Mouse (Mus musculus) effector memory CD4-positive, alpha-beta T cell, adult 7 months (primary cell): ENCODE results near the gene Olfr715b. TPM values are rescaled to one million over a fixed set of nuclear protein-coding genes. Genes with fewer than 3 reads are reported as not detected.

Experiments
- polyA plus RNA-seq: library from polyadenylated mRNA; unstranded; fragments of 100-300 nt; shearing (Covaris generic); gene quantifications from one replicate; pipeline ENCODE4 v1.2.1, GENCODE M21; 2017

Gene Olfr715b
- polyA plus RNA-seq = not detected

GRCm38 (mm10) chr7:107110269-107110668 lies at the start of gene Olfr715b:
TSS of gene Olfr715b (minus strand) at chr7:107110369.

DNA sequence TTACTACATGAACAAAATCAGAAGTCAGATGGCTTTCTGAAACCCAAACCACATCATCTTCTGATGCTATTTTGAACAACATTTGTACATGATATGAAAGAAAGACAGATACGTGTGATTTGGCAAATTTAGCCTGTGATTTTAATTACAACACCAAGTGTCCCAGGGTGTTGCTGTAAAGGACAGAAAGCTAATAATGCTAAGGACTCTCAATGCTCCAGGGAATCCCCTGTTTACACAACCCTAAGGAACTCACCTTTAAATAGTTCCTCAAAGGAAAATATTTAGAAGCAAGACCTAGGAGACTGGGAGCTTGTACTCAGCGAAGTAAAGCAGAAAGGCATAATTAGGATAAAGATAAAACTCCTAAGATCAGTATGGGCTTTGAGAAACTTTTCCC lies 27.9 kb upstream of the Olfr715b start, which contains the start of gene Olfr716:
Olfr716 (plus strand) TSS at position 301 of the 400 bp plus-strand sequence.

DNA sequence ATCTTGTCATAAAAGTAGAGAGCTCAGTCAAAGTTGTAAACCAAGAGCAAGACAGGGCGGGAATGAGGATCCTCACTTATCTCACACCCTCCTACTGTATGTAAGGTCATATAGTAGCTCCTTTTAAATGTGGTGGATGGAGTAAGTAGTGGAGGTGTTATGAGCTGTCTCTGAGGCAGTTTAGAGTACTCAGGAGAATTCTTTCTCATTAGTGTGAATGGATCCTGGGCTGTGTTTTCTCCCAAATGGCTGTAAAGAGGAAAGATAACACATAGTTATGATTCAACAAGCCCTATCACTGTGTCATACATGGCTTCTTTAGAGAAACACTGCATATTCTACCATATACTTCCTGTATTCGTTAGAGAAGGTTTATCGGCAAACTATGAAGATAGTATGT lies 20.8 kb upstream of the Olfr715b start, which contains the start of gene Olfr715:
Olfr715 (minus strand) TSS at position 101 of the 400 bp plus-strand sequence.

GRCm38 (mm10) chr7:107092920-107093319 lies 17.2 kb downstream of the Olfr715b start, which contains the start of gene Olfr17:
TSS of gene Olfr17 (plus strand) at chr7:107093220.

DNA sequence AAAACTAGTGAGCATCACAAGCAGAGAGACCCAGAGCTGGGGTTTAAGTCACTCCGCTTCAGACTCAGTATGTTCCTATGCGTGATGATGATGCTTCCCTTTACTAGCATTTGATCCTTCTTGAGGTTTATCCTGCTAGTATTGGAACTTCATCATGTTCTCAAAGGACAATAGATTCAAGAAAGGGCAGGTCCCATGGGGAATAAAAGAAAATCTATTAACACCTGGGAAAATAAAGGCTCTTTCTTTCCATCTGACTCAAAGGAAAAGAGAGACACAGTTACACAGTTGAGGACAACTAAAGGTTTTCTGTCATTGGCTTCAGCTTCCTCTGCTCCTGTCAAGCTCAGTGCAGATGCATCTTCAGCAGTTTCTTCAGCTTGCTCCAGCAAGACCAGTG lies 39.5 kb downstream of the Olfr715b start, which contains the start of gene Olfr714:
Olfr714 (plus strand) TSS at position 301 of the 400 bp plus-strand sequence.

Other genes with a start within 250 kb of the Olfr715b start
- gene Olfr704, start 247.2 kb downstream of the Olfr715b start, polyA plus RNA-seq = 0.55 TPM
- not detected for gene Olfr705, start 233.5 kb downstream of the Olfr715b start, polyA plus RNA-seq
- gene Olfr706, start 222.2 kb downstream of the Olfr715b start, polyA plus RNA-seq = not detected
- gene Olfr707, start 209.1 kb downstream of the Olfr715b start, polyA plus RNA-seq = not detected
- gene Olfr1532-ps1, start 202.4 kb downstream of the Olfr715b start, polyA plus RNA-seq = not detected
- gene Olfr709-ps1, start 178.2 kb downstream of the Olfr715b start, polyA plus RNA-seq = not detected
- not detected for gene Olfr710, start 162.1 kb downstream of the Olfr715b start, polyA plus RNA-seq
- 0.07 TPM for gene Olfr6, start 146.4 kb downstream of the Olfr715b start, polyA plus RNA-seq
- not detected for gene Olfr711, start 134.9 kb downstream of the Olfr715b start, polyA plus RNA-seq
- not detected for gene Olfr2, start 104.3 kb downstream of the Olfr715b start, polyA plus RNA-seq
- gene Olfr713, start 79.2 kb downstream of the Olfr715b start, polyA plus RNA-seq = not detected
- gene Olfr714, start 39.4 kb downstream of the Olfr715b start, polyA plus RNA-seq = not detected
- gene Olfr17, start 17.1 kb downstream of the Olfr715b start, polyA plus RNA-seq = not detected
- not detected for gene Olfr715, start 20.7 kb upstream of the Olfr715b start, polyA plus RNA-seq
- gene Olfr716, start 28.0 kb upstream of the Olfr715b start, polyA plus RNA-seq = 0.23 TPM
- gene Nlrp14, start 56.6 kb upstream of the Olfr715b start, polyA plus RNA-seq = not detected
- not detected for gene Rbmxl2, start 99.1 kb upstream of the Olfr715b start, polyA plus RNA-seq